ENCODE assay signal across 12 mouse cellular contexts in the genomic region with DNA sequence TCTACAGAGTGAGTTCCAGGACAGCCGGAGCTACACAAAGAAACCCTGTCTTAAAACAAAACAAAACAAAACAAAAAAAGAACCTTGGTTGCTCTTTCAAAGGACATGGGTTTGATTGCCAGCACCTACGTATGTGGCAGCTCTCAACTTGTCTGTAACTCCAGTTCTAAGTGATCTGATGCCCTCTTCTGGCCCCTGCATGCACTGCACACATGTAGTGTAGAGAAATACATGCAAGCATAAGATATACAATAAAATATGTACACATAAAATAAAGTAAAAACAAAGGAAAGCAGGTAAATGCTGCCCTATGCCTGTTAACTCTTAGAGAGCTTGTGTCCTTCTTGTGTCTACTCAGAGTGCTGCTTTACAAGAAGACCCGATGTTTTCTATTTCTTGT. TPM values are rescaled to one million over a fixed set of nuclear protein-coding genes. Genes with fewer than 3 reads are reported as not detected.
DNase-seq lines count a peak whose midpoint lies in the region; ATAC-seq and TF ChIP-seq lines count a peak whose summit lies in the region.
"Had no signal": no experiment of that assay in that cellular context is flagged by ENCODE, and none has a peak within 500 bp of the region (broad histone marks: within the 10 kb centered on the region; RNA-seq: fewer than 3 reads in every experiment).

No protein-coding gene starts in this region.

- no peaks in the 10 kb centered on the region for H3K4me1 ChIP-seq in hindbrain, postnatal 0 days (ENCODE audit: insufficient read depth, low read length)
- H3K4me1 ChIP-seq in hindbrain, embryonic 13.5 days (replicated peaks): peaks cover 10% of the 10 kb centered on the region
- no peaks in the 10 kb centered on the region for H3K4me1 ChIP-seq in midbrain, embryonic 11.5 days (ENCODE audit: control insufficient read depth, insufficient read depth, low read length)
- peaks cover 5% of the 10 kb centered on the region for H3K4me1 ChIP-seq in midbrain, embryonic 13.5 days (replicated peaks)
- H3K4me1 ChIP-seq in MEL (ENCODE audit: control insufficient read depth in 1 of 2, insufficient read depth in 2 of 2, low read length in 2 of 2): no peaks in the 10 kb centered on the region
- peaks cover 7% of the 10 kb centered on the region for H3K4me1 ChIP-seq in hindbrain, embryonic 14.5 days (replicated peaks; ENCODE audit: control insufficient read depth, insufficient read depth, low read length)
- H3K4me1 ChIP-seq: embryonic facial prominence, embryonic 15.5 days had no signal

- no peak for TF ChIP-seq POLR2A in MEL (IDR thresholded peaks at IDR 0.05; ENCODE audit: control insufficient read depth in 1 of 2, insufficient read depth in 1 of 2, low read depth in 1 of 2, low read length in 2 of 2, poor library complexity in 1 of 2)

- no peaks in the 10 kb centered on the region for H3K9me3 ChIP-seq in hindbrain, postnatal 0 days (ENCODE audit: low read length)
- no peaks in the 10 kb centered on the region for H3K9me3 ChIP-seq in hindbrain, embryonic 13.5 days
- no peaks in the 10 kb centered on the region for H3K9me3 ChIP-seq in midbrain, embryonic 11.5 days (ENCODE audit: control insufficient read depth, low read length)
- H3K9me3 ChIP-seq in midbrain, embryonic 13.5 days: no peaks in the 10 kb centered on the region
- no peaks in the 10 kb centered on the region for H3K9me3 ChIP-seq in MEL (replicated peaks; ENCODE audit: insufficient read depth, low read length)
- H3K9me3 ChIP-seq in hindbrain, embryonic 14.5 days (ENCODE audit: control insufficient read depth, low read length): no peaks in the 10 kb centered on the region
- H3K9me3 ChIP-seq: embryonic facial prominence, embryonic 15.5 days had no signal

- H3K27me3 ChIP-seq in hindbrain, postnatal 0 days (ENCODE audit: insufficient read depth, low read length): no peaks in the 10 kb centered on the region
- no peaks in the 10 kb centered on the region for H3K27me3 ChIP-seq in hindbrain, embryonic 13.5 days
- no peaks in the 10 kb centered on the region for H3K27me3 ChIP-seq in midbrain, embryonic 11.5 days (ENCODE audit: control insufficient read depth, insufficient read depth, low read length)
- H3K27me3 ChIP-seq in midbrain, embryonic 13.5 days: no peaks in the 10 kb centered on the region
- H3K27me3 ChIP-seq in MEL (ENCODE audit: control insufficient read depth in 1 of 2, insufficient read depth in 2 of 2, low read length in 2 of 2): no peaks in the 10 kb centered on the region
- H3K27me3 ChIP-seq in hindbrain, embryonic 14.5 days (ENCODE audit: control insufficient read depth, insufficient read depth, low read length): no peaks in the 10 kb centered on the region
- H3K27me3 ChIP-seq: embryonic facial prominence, embryonic 15.5 days had no signal

- no peak for ATAC-seq in hindbrain, postnatal 0 days
- no peak for ATAC-seq in hindbrain, embryonic 13.5 days (ENCODE audit: low FRiP score)
- no peak for ATAC-seq in midbrain, embryonic 11.5 days (ENCODE audit: low FRiP score)
- ATAC-seq in midbrain, embryonic 13.5 days: no peak
- ATAC-seq in hindbrain, embryonic 14.5 days (ENCODE audit: low FRiP score): no peak

- H3K9ac ChIP-seq in hindbrain, postnatal 0 days (replicated peaks; ENCODE audit: low read length): no peak overlapping the region
- H3K9ac ChIP-seq in hindbrain, embryonic 13.5 days: no peak overlapping the region
- H3K9ac ChIP-seq in midbrain, embryonic 11.5 days (ENCODE audit: low read length): no peak overlapping the region
- H3K9ac ChIP-seq in midbrain, embryonic 13.5 days (replicated peaks): no peak overlapping the region
- no peak overlapping the region for H3K9ac ChIP-seq in MEL (ENCODE audit: control insufficient read depth, low read depth, low read length, poor library complexity, severe bottlenecking)
- H3K9ac ChIP-seq in hindbrain, embryonic 14.5 days: no peak overlapping the region
- H3K9ac ChIP-seq: embryonic facial prominence, embryonic 15.5 days; liver, embryonic 14.5 days had no signal

- no peak overlapping the region for H3K4me2 ChIP-seq in hindbrain, postnatal 0 days (ENCODE audit: low read depth, low read length)
- no peak overlapping the region for H3K4me2 ChIP-seq in hindbrain, embryonic 13.5 days
- H3K4me2 ChIP-seq in midbrain, embryonic 11.5 days: no peak overlapping the region
- no peak overlapping the region for H3K4me2 ChIP-seq in midbrain, embryonic 13.5 days (replicated peaks)
- H3K4me2 ChIP-seq in hindbrain, embryonic 14.5 days (replicated peaks): no peak overlapping the region
- H3K4me2 ChIP-seq: embryonic facial prominence, embryonic 15.5 days had no signal

- TF ChIP-seq RAD21 in MEL (IDR thresholded peaks at IDR 0.05; ENCODE audit: low read depth, low read length): no peak

- no peak for DNase-seq in hindbrain, postnatal 0 days (ENCODE audit: low spot score)
- DNase-seq in midbrain, embryonic 11.5 days (ENCODE audit: low spot score, missing footprints): peak; percentile 82
- DNase-seq in MEL (ENCODE audit: low read depth, low spot score): peak; percentile 6
- DNase-seq in lung, postnatal 10 days: peak; percentile 32
- DNase-seq in yolk sac, embryonic 10.5 days (ENCODE audit: low spot score): no peak
- DNase-seq in hindbrain, embryonic 14.5 days (ENCODE audit: low spot score): no peak
- DNase-seq: heart, postnatal 36 days had no signal

- H3K4me3 ChIP-seq in hindbrain, postnatal 0 days (ENCODE audit: low read length): no peak overlapping the region
- H3K4me3 ChIP-seq in hindbrain, embryonic 13.5 days: no peak overlapping the region
- H3K4me3 ChIP-seq in midbrain, embryonic 11.5 days (ENCODE audit: low read depth, low read length): no peak overlapping the region
- H3K4me3 ChIP-seq in midbrain, embryonic 13.5 days (replicated peaks): no peak overlapping the region
- H3K4me3 ChIP-seq in MEL (ENCODE audit: control insufficient read depth in 1 of 2, insufficient read depth in 1 of 2, low read depth in 2 of 2, low read length in 2 of 2): no peak overlapping the region
- no peak overlapping the region for H3K4me3 ChIP-seq in hindbrain, embryonic 14.5 days (replicated peaks; ENCODE audit: low read length)
- H3K4me3 ChIP-seq: embryonic facial prominence, embryonic 15.5 days had no signal

- H3K79me2 ChIP-seq in MEL (ENCODE audit: control insufficient read depth, insufficient read depth, low read length, poor library complexity): no peaks in the 10 kb centered on the region

- H3K27ac ChIP-seq in hindbrain, postnatal 0 days: no peak overlapping the region
- no peak overlapping the region for H3K27ac ChIP-seq in hindbrain, embryonic 13.5 days
- no peak overlapping the region for H3K27ac ChIP-seq in midbrain, embryonic 11.5 days (ENCODE audit: low read depth, low read length)
- H3K27ac ChIP-seq in midbrain, embryonic 13.5 days: no peak overlapping the region
- no peak overlapping the region for H3K27ac ChIP-seq in MEL (ENCODE audit: control insufficient read depth, low read depth, low read length)
- H3K27ac ChIP-seq in hindbrain, embryonic 14.5 days: no peak overlapping the region
- H3K27ac ChIP-seq: embryonic facial prominence, embryonic 15.5 days; liver, embryonic 14.5 days had no signal

- H3K36me3 ChIP-seq in hindbrain, postnatal 0 days (ENCODE audit: insufficient read depth, low read length): no peaks in the 10 kb centered on the region
- no peaks in the 10 kb centered on the region for H3K36me3 ChIP-seq in hindbrain, embryonic 13.5 days
- H3K36me3 ChIP-seq in midbrain, embryonic 11.5 days (ENCODE audit: control insufficient read depth, insufficient read depth, low read length): no peaks in the 10 kb centered on the region
- H3K36me3 ChIP-seq in midbrain, embryonic 13.5 days: no peaks in the 10 kb centered on the region
- H3K36me3 ChIP-seq in MEL (ENCODE audit: control insufficient read depth in 1 of 2, insufficient read depth in 2 of 2, low read length in 2 of 2): no peaks in the 10 kb centered on the region
- H3K36me3 ChIP-seq in hindbrain, embryonic 14.5 days (replicated peaks; ENCODE audit: control insufficient read depth, insufficient read depth): no peaks in the 10 kb centered on the region
- H3K36me3 ChIP-seq: embryonic facial prominence, embryonic 15.5 days had no signal

- TF ChIP-seq EP300 in MEL (IDR thresholded peaks at IDR 0.05; ENCODE audit: low read depth in 1 of 2, low read length in 2 of 2): no peak

- TF ChIP-seq CTCF in hindbrain, postnatal 0 days (IDR thresholded peaks at IDR 0.05; ENCODE audit: low read depth): peak; percentile 54
- no peak; a peak in 1 of 6 replicates for TF ChIP-seq CTCF in MEL (IDR thresholded peaks at IDR 0.05 in 2 of 3, conservative IDR thresholded peaks at IDR 0.05 in 1 of 3; ENCODE audit: control insufficient read depth in 1 of 3, insufficient read depth in 1 of 3, low read depth in 2 of 3, low read length in 3 of 3, poor library complexity in 1 of 3, severe bottlenecking in 1 of 3)

- WGBS in hindbrain, postnatal 0 days: 88% methylated on average over 3 of the region's 3 CpGs
- 93% methylated on average over 3 of the region's 3 CpGs for WGBS in hindbrain, embryonic 13.5 days
- WGBS in midbrain, embryonic 11.5 days: 93% methylated on average over 3 of the region's 3 CpGs
- WGBS in midbrain, embryonic 13.5 days: 96% methylated on average over 3 of the region's 3 CpGs
- 89% methylated on average over 3 of the region's 3 CpGs for WGBS in hindbrain, embryonic 14.5 days

RNA-seq across cellular contexts. Expression of gene Tcte2, which starts 7.6 kb away (rescaled TPM):
- 18.7 and 21.3 TPM in 2 replicates for total RNA-seq in hindbrain, postnatal 0 days (2014; rRNA removed)
- polyA plus RNA-seq in hindbrain, postnatal 0 days (2015; fragmentation: Nextera tagmentation; extraction: Ambion mirVana): 9.8 and 11.1 TPM in 2 replicates
- polyA plus RNA-seq in hindbrain, embryonic 13.5 days (2015; fragmentation: Nextera tagmentation; extraction: Ambion mirVana): 19.3 and 20.8 TPM in 2 replicates
- polyA plus RNA-seq in midbrain, embryonic 11.5 days (2014; fragmentation: Nextera tagmentation; extraction: Ambion mirVana): 5.6 and 5.8 TPM in 2 replicates
- polyA plus RNA-seq in midbrain, embryonic 13.5 days (2015; fragmentation: Nextera tagmentation; extraction: Ambion mirVana): 16.3 and 20.6 TPM in 2 replicates
- not detected in 2 replicates for total RNA-seq in MEL (2012; rRNA removed)
- not detected for polyA plus RNA-seq in MEL (2012; ENCODE audit: insufficient read depth in 1 of 2, insufficient read length in 2 of 2, low read depth in 1 of 2, low replicate concordance in 2 of 2, missing spikeins in 1 of 2)
- polyA plus RNA-seq in hindbrain, embryonic 14.5 days (2014; fragmentation: Nextera tagmentation; extraction: Ambion mirVana): 17.1 and 20.3 TPM in 2 replicates
- total RNA-seq: monocyte, adult 5-6 weeks had no signal

RNA-seq across cellular contexts. Expression of gene Afdn, which starts 8.9 kb away (rescaled TPM):
- 78.9 and 84.2 TPM in 2 replicates for total RNA-seq in hindbrain, postnatal 0 days (2014; rRNA removed)
- 127 and 130 TPM in 2 replicates for polyA plus RNA-seq in hindbrain, postnatal 0 days (2015; fragmentation: Nextera tagmentation; extraction: Ambion mirVana)
- 124 and 136 TPM in 2 replicates for polyA plus RNA-seq in hindbrain, embryonic 13.5 days (2015; fragmentation: Nextera tagmentation; extraction: Ambion mirVana)
- polyA plus RNA-seq in midbrain, embryonic 11.5 days (2014; fragmentation: Nextera tagmentation; extraction: Ambion mirVana): 117 and 123 TPM in 2 replicates
- 158 and 165 TPM in 2 replicates for polyA plus RNA-seq in midbrain, embryonic 13.5 days (2015; fragmentation: Nextera tagmentation; extraction: Ambion mirVana)
- 0.29 and 0.39 TPM in 2 replicates for total RNA-seq in MEL (2012; rRNA removed)
- polyA plus RNA-seq in MEL (2012; ENCODE audit: insufficient read depth in 1 of 2, insufficient read length in 2 of 2, low read depth in 1 of 2, low replicate concordance in 2 of 2, missing spikeins in 1 of 2): under 1 TPM in 1 of 2 experiments, not detected in 1; 0.39 TPM
- 117 and 140 TPM in 2 replicates for polyA plus RNA-seq in hindbrain, embryonic 14.5 days (2014; fragmentation: Nextera tagmentation; extraction: Ambion mirVana)

Comparison
In these comparisons a context has a peak if more than half of its experiments do, and no peak if none do; other contexts are left out.
1. DNase-seq: peak in midbrain, embryonic 11.5 days (single experiment), MEL (single experiment) and lung, postnatal 10 days (single experiment); none in hindbrain, postnatal 0 days (single experiment), yolk sac, embryonic 10.5 days (single experiment) and hindbrain, embryonic 14.5 days (single experiment).
2. RNA of gene Afdn, which starts 8.9 kb away (polyA plus RNA-seq): 158 to 165 TPM in midbrain, embryonic 13.5 days, 117 to 140 TPM in hindbrain, embryonic 14.5 days, 124 to 136 TPM in hindbrain, embryonic 13.5 days, 127 to 130 TPM in hindbrain, postnatal 0 days and 117 to 123 TPM in midbrain, embryonic 11.5 days; 0.39 TPM in MEL; every median in the first group is over 10 times any median in the second.